Comparison of ENCODE assay signal across 40 mouse cellular contexts in the genomic region with DNA sequence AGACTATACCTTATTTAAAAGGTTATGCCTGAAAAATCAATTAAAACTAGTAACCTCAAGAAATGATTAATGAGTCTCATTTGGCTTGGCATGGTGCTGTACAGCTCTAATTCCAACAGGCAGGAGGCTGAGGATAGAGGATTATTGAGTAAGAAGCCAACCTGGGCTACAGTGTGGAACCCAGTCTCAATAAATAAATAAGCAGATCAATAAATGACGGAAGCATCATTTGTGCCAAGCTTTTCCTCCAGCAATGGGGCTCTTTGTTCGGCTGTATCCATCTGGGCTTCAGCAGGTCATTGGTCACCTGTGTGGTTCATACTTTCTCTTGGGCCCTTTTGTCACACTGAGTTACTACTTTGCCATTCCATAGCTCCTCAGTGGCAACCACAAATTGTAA. TPM values are rescaled to one million over a fixed set of nuclear protein-coding genes. Genes with fewer than 3 reads are reported as not detected.
"Had no signal": no experiment of that assay in that cellular context is flagged by ENCODE, and none has a peak within 500 bp of the region (broad histone marks: within the 10 kb centered on the region; RNA-seq: fewer than 3 reads in every experiment).

No protein-coding gene starts in this region.

- H3K27ac ChIP-seq: heart, embryonic 10.5 days; heart, embryonic 13.5 days; heart, embryonic 15.5 days; hindbrain, embryonic 10.5 days; hindbrain, embryonic 12.5 days; hindbrain, embryonic 13.5 days; hindbrain, embryonic 15.5 days; hindbrain, postnatal 0 days; intestine, embryonic 15.5 days; kidney, embryonic 15.5 days; kidney, postnatal 0 days; layer of hippocampus, adult 2 months had no signal

- H3K4me2 ChIP-seq: heart, embryonic 11.5 days; heart, embryonic 12.5 days; heart, embryonic 13.5 days; heart, embryonic 15.5 days; hindbrain, embryonic 12.5 days; hindbrain, embryonic 13.5 days; hindbrain, embryonic 15.5 days; intestine, embryonic 15.5 days; kidney, embryonic 15.5 days had no signal

- H3K4me1 ChIP-seq: heart, embryonic 10.5 days; heart, embryonic 12.5 days; heart, embryonic 13.5 days; heart, embryonic 15.5 days; hindbrain, embryonic 15.5 days; intestine, embryonic 15.5 days; kidney, embryonic 15.5 days had no signal

- DNase-seq: heart, postnatal 10 days; heart, postnatal 14 days; heart, postnatal 36 days; heart, postnatal 4 days; kidney, adult 11 months; kidney, adult 18-20 months; kidney, postnatal 10 days; kidney, postnatal 14 days; kidney, postnatal 25 days; kidney, postnatal 36 days; kidney, postnatal 4 days; layer of hippocampus, adult 9-11 months; layer of hippocampus, postnatal 36 days had no signal

- H3K9me3 ChIP-seq: heart, embryonic 10.5 days; heart, embryonic 12.5 days; heart, embryonic 13.5 days; heart, embryonic 15.5 days; hindbrain, embryonic 10.5 days; hindbrain, embryonic 12.5 days; hindbrain, embryonic 13.5 days; hindbrain, embryonic 15.5 days; intestine, embryonic 15.5 days; kidney, embryonic 15.5 days had no signal

- H3K27me3 ChIP-seq: heart, embryonic 12.5 days; heart, embryonic 13.5 days; heart, embryonic 15.5 days; hindbrain, embryonic 12.5 days; hindbrain, embryonic 13.5 days; hindbrain, embryonic 15.5 days; intestine, embryonic 15.5 days; kidney, embryonic 15.5 days had no signal

- ATAC-seq: hindbrain, embryonic 16.5 days; hindbrain, postnatal 0 days; inflammation-experienced regulatory T-cells, adult 6 months; intestine, embryonic 15.5 days; intestine, embryonic 16.5 days; intestine, postnatal 0 days had no signal

- H3K36me3 ChIP-seq: heart, embryonic 10.5 days; heart, embryonic 12.5 days; heart, embryonic 13.5 days; heart, embryonic 15.5 days; hindbrain, embryonic 10.5 days; hindbrain, embryonic 12.5 days; hindbrain, embryonic 13.5 days; hindbrain, embryonic 15.5 days; intestine, embryonic 15.5 days; kidney, embryonic 15.5 days had no signal

- H3K4me3 ChIP-seq: heart, embryonic 10.5 days; heart, embryonic 12.5 days; heart, embryonic 13.5 days; heart, embryonic 15.5 days; hindbrain, embryonic 10.5 days; hindbrain, embryonic 12.5 days; hindbrain, embryonic 13.5 days; hindbrain, embryonic 15.5 days; intestine, embryonic 15.5 days; kidney, embryonic 15.5 days; layer of hippocampus, adult 2 months had no signal

- H3K9ac ChIP-seq: heart, embryonic 12.5 days; heart, embryonic 13.5 days; heart, embryonic 15.5 days; hindbrain, embryonic 12.5 days; hindbrain, embryonic 13.5 days; hindbrain, embryonic 15.5 days; intestine, embryonic 15.5 days; kidney, embryonic 15.5 days had no signal

RNA-seq across cellular contexts. Expression of a gene that starts 46.9 kb away (rescaled TPM):
- total RNA-seq: heart, postnatal 36 days; hematopoietic stem cell, adult 5-6 weeks; hindbrain, postnatal 0 days; layer of hippocampus, adult 18-20 months; layer of hippocampus, adult 8-10 months; layer of hippocampus, postnatal 14 days; layer of hippocampus, postnatal 25 days; layer of hippocampus, postnatal 36 days; left cerebral cortex, adult 18-20 months had no signal
- polyA plus RNA-seq: hindbrain, postnatal 0 days; inflammation-experienced regulatory T-cells, adult 6 months; intestine, postnatal 0 days; kidney, embryonic 14.5 days; kidney, embryonic 16.5 days; kidney, postnatal 0 days; large intestine, adult 2 months had no signal
